Mouse (Mus musculus) bone marrow macrophage, adult 2 months (primary cell): Measurements from ENCODE around the gene Gm13271.

ENCODE experiments used
- CTCF ChIP-seq: IDR thresholded peaks from 2 replicates; pipeline ENCODE4 v1.5.1; 2012; ENCODE audit warnings: low read depth, mild to moderate bottlenecking, low read length, moderate library complexity
- POLR2A ChIP-seq: IDR thresholded peaks from 2 replicates; pipeline ENCODE4 v1.6.1; 2012; ENCODE audit warnings: mild to moderate bottlenecking, low read depth, low read length, borderline replicate concordance

GRCm38 (mm10) chr4:88741426-88741825 lies 13.2 kb upstream of the Gm13271 start:
- TF ChIP-seq CTCF = no peak
- TF ChIP-seq POLR2A = no peak
